Mouse (Mus musculus) forebrain, embryonic 15.5 days (tissue): ENCODE measurements around the gene Vmn2r120. TPM values are rescaled to one million over a fixed set of nuclear protein-coding genes. Genes with fewer than 3 reads are reported as not detected.
"Not testable (repeated sequence)": the region's sequence is repeated elsewhere in the genome, so short reads cannot be mapped to it uniquely, and the experiment has no call there.

Experiments used
- ATAC-seq: fragments of 200-750 bp; cut with Nextera tagmentation; replicated peaks from 2 replicates; pipeline ENCODE4 v1.8.0; 2017; ENCODE audit warnings: mild to moderate bottlenecking, moderate TSS enrichment, moderate library complexity
- H3K27ac ChIP-seq: fragments of 300-500 bp; sonication (generic); replicated peaks from 2 replicates; pipeline ENCODE4 v1.5.1; 2015; ENCODE audit warnings: mild to moderate bottlenecking, inconsistent platforms
- H3K27me3 ChIP-seq: fragments of 300-500 bp; sonication (generic); 2 replicates; pipeline ENCODE4 v1.6.1; 2015; ENCODE audit warnings: inconsistent platforms
- H3K36me3 ChIP-seq: fragments of 300-500 bp; sonication (generic); 2 replicates; pipeline ENCODE4 v1.6.1; 2015; ENCODE audit warnings: mild to moderate bottlenecking, inconsistent platforms
- H3K4me1 ChIP-seq: fragments of 300-500 bp; sonication (generic); 2 replicates; pipeline ENCODE4 v1.6.1; 2015; ENCODE audit warnings: inconsistent platforms
- H3K4me2 ChIP-seq: fragments of 300-500 bp; sonication (generic); replicated peaks from 2 replicates; pipeline ENCODE4 v1.6.1; 2015; ENCODE audit warnings: mild to moderate bottlenecking, inconsistent platforms
- H3K4me3 ChIP-seq: fragments of 300-500 bp; sonication (generic); 2 replicates; pipeline ENCODE4 v1.5.1; 2015; ENCODE audit warnings: mild to moderate bottlenecking, inconsistent platforms
- H3K9ac ChIP-seq: fragments of 300-500 bp; sonication (generic); replicated peaks from 2 replicates; pipeline ENCODE4 v1.6.1; 2015; ENCODE audit warnings: mild to moderate bottlenecking, inconsistent platforms
- H3K9me3 ChIP-seq: fragments of 300-500 bp; sonication (generic); 2 replicates; pipeline ENCODE4 v1.6.1; 2016; ENCODE audit warnings: inconsistent platforms
- WGBS: fragments of 180-500 bp; shearing (Covaris S2); methylation state at CpG from one replicate; pipeline ENCODE4 v1.1.7; 2015; ENCODE audit warnings: mixed read lengths; 5-methylcytosine and 5-hydroxymethylcytosine counted together
- polyA plus RNA-seq: library from polyadenylated mRNA; unstranded; fragments of >200 nt; fragmentation: Nextera tagmentation; extraction: Ambion mirVana; gene quantifications from 2 replicates; pipeline ENCODE4 v1.2.1, GENCODE M21; 2015

The Vmn2r120 gene
- polyA plus RNA-seq: not detected in 2 replicates

- H3K4me2 ChIP-seq: no peak within 1 kb of the TSS
- no peak within 1 kb of the TSS for H3K4me3 ChIP-seq
- no peaks in the 10 kb centered on the region for H3K36me3 ChIP-seq
- 92% methylated on average over 1 of the region's 1 CpGs for WGBS
- H3K27ac ChIP-seq: no peak within 1 kb of the TSS
- H3K4me1 ChIP-seq: no peaks in the 10 kb centered on the region
- no peak within 1 kb of the TSS for H3K9ac ChIP-seq
- ATAC-seq: no peak
- no peaks in the 10 kb centered on the region for H3K9me3 ChIP-seq
- no peaks in the 10 kb centered on the region for H3K27me3 ChIP-seq
Measured at GRCm38 (mm10) chr17:57545405-57545804, at the start of gene Vmn2r120. Gene Vmn2r120 (minus strand): TSS chr17:57545505.

DNA sequence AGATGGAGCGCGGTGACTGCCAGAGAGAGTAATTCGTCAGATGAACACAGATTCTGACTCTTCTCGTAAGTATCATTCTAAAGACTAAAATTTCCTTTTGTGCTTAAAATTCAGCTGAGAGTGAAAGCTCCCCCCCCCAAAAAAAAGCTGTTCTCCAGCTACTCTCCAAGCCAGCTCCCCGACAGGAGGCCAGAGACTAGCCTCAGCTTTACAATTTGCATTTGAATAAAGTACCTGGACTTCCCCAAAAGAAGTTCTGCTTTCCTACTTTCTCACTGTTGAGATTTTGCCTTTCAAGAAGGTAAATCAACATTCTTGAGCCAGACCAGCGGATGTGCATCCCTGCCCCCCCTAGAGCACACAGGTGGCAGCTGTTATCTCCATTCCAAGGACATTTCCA, 42.0 kb upstream of the Vmn2r120 start:
- H3K4me3 ChIP-seq, H3K9me3 ChIP-seq, H3K4me1 ChIP-seq, H3K9ac ChIP-seq, ATAC-seq, H3K4me2 ChIP-seq, H3K27ac ChIP-seq, H3K27me3 ChIP-seq, H3K36me3 ChIP-seq: not testable (repeated sequence)
- WGBS: 80% methylated on average over 6 of the region's 6 CpGs

DNA sequence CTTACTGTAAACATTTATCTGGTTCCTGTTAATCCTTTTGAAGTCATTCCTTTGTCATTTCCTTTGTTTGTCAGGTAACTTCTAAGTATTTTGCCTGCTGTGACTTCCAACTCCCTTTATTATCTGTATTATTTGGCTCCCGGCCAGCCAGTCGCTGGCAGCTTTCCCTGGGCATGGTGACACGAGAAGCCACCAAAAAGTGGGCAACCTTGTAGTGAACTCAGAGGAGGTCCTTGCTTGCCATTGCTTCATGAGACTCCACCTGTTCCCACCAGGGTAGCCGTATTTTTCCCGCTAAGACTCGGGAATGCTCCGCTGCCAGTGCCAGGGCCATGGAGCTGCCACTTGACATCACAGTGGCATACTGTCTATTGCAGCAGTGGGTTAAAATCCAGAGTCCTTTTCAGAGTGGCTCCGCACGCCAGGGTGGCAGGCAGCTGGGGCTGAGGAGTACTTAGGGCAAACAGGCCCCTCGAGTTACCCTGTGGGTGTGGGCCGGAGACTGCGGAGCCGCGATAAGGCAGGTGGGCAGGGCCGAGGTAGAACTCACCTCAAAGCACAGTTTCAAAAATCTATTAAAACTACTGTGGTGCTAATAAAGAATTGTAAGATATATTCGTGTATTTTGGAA, 28.9 kb upstream of the Vmn2r120 start:
- no peak for ATAC-seq
- no peaks in the 10 kb centered on the region for H3K9me3 ChIP-seq
- no peak overlapping the region for H3K4me2 ChIP-seq
- no peak overlapping the region for H3K9ac ChIP-seq
- H3K27ac ChIP-seq: no peak overlapping the region
- H3K27me3 ChIP-seq: no peaks in the 10 kb centered on the region
- no peaks in the 10 kb centered on the region for H3K36me3 ChIP-seq
- WGBS: 76% methylated on average over 16 of the region's 16 CpGs
- no peak overlapping the region for H3K4me3 ChIP-seq
- H3K4me1 ChIP-seq: no peaks in the 10 kb centered on the region

Other genes with a start within 250 kb of the Vmn2r120 start
- 3.4 and 3.5 TPM in 2 replicates for gene Adgre1, start 186.8 kb downstream of the Vmn2r120 start, polyA plus RNA-seq
- not detected in 2 replicates for gene Gm21834, start 196.7 kb upstream of the Vmn2r120 start, polyA plus RNA-seq
- 2.6 and 3.0 TPM in 2 replicates for gene Cntnap5c, start 224.1 kb upstream of the Vmn2r120 start, polyA plus RNA-seq